Mouse (Mus musculus) layer of hippocampus, adult 2 months (tissue): ENCODE data around the gene 3425401B19Rik. TPM values are rescaled to one million over a fixed set of nuclear protein-coding genes. Genes with fewer than 3 reads are reported as not detected.

Experiments used
- DNase-seq, 2 experiments: peaks; one replicate each; pipeline ENCODE4 v3.0.0; 2022; ENCODE audit warnings: low spot score in 2 of 2
- H3K27ac ChIP-seq: fragments of 200-600 bp; 2 replicates; pipeline ENCODE4 v1.8.1; 2022
- H3K4me3 ChIP-seq: fragments of 200-600 bp; 2 replicates; pipeline ENCODE4 v1.8.1; 2022; ENCODE audit warnings: mild to moderate bottlenecking
- CTCF ChIP-seq: fragments of 200-600 bp; conservative IDR thresholded peaks from 2 replicates; pipeline ENCODE4 v1.8.1; 2022; ENCODE audit warnings: antibody characterized with exemption, mild to moderate bottlenecking, moderate library complexity
- long read RNA-seq, 2 experiments: library from polyadenylated mRNA; stranded (forward); transcript quantifications; one replicate each; pipeline ENCODE4 v2.0.0; 2021; ENCODE audit warnings: borderline mapping rate in 2 of 2
- total RNA-seq, 2 experiments: library from RNA; stranded (reverse); gene quantifications; 2 replicates each; pipeline ENCODE4 v1.2.3; 2021

3425401B19Rik gene
- total RNA-seq: under 1 TPM; 0.15 to 0.17 TPM
- long read RNA-seq, experiment 1: 0 reads
- long read RNA-seq, experiment 2: 0 reads

DNA sequence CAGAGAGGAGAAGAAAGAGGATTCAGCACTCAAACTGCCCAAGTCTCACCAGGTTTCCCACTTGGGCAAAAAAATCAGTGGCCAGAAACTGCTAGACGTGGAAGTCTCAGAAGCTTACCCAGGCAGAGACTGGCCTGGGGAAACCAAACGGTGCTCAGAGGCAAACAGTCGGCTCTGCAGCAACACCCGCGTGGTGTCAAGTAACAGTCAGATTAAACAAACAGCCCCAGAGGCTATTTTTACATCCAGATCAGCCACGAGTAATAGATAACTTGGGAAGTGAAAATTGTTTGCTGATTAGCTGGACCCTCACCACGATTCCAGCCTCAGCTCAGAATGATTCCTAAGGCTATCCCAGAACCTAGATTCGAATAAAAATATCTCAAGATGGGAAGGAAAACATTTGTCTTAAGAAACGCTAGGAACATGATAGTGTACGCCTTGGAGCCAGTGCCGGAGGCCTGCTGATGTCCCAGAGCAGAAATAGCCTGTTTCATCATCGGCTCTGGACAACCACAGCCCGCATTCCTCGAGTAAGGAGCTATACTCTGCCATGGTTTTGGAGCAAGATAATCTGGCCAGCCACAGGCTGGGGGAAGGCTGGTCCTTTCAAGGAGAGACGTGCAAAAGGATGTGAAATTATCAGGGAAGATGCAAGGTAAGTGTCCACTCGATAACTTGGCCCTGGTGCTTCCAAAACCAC is at the start of gene 3425401B19Rik:
TSS of gene 3425401B19Rik (minus strand) at position 170 of the 703 bp plus-strand sequence.
- TF ChIP-seq CTCF: no peak
- no peak for DNase-seq
- peak within 1 kb of the TSS; percentile 34; the same call in 1 of the 2 replicates for H3K4me3 ChIP-seq
- H3K27ac ChIP-seq: no peak within 1 kb of the TSS

DNA sequence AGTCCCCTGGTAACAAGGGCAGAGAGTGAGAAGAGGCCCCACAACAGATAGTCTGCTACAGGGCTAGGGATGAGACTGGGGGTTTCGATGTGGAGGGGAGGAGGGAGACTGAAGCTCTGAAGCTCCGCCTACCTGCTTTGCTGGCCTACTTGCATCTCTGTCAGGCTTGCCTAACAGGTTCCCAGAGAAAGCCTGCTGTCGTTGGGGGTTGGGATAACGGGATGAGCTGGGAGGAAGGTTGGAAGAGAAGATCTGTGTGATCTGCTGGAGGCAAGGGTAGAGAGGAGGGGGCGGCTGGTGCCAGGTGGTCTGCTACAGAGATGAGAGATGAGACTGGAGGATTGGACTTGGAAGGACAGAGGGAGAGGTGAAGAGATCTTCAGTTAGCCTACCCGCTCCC is 47.9 kb upstream of the 3425401B19Rik start:
- no peak for TF ChIP-seq CTCF
- DNase-seq: no peak
- Histone ChIP-seq H3K4me3 (no peak overlapping the region), H3K27ac (no peak overlapping the region)

DNA sequence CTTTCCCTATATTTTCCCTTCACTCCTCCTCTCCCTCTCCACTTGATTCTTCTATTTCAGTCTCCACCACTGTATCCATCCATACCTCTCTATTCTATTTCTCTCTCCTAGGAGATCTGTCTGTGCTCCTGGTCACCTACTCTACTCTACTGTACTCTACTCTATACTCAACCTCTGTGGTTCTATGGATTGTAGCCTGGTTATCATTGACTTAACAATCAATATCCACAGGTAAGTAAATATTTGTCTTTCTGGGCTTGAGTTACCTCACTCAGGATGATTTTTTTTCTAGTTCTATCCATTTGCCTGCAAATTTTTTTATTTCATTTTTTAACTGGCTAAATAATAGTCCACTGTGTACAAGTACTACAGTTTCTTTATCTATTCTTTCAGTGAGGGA is 41.8 kb upstream of the 3425401B19Rik start:
- DNase-seq: no peak
- H3K4me3 ChIP-seq: no peak overlapping the region
- TF ChIP-seq CTCF: no peak
- no peak overlapping the region for H3K27ac ChIP-seq

DNA sequence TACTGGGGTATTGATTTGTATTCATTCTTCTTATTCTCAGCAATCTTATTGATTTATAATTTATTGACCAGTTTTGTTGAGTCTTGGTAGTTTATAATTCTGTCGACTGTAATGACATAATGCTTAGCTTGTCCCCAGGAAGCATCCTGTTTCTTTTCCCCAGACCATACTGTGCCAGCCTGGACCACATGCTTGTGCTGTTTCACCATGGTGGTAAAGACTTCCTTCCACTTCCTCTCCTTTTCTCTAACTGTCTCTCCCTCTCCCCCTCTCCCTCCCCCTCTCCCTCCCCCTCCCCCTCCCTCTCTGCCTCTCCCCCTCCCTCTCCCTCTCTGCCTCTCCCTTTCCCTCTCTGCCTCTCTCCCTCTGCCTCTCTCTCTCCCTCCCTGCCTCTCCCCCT is 36.4 kb upstream of the 3425401B19Rik start:
- Histone ChIP-seq H3K27ac (no peak overlapping the region), H3K4me3 (no peak overlapping the region)
- TF ChIP-seq CTCF: no peak
- no peak for DNase-seq

DNA sequence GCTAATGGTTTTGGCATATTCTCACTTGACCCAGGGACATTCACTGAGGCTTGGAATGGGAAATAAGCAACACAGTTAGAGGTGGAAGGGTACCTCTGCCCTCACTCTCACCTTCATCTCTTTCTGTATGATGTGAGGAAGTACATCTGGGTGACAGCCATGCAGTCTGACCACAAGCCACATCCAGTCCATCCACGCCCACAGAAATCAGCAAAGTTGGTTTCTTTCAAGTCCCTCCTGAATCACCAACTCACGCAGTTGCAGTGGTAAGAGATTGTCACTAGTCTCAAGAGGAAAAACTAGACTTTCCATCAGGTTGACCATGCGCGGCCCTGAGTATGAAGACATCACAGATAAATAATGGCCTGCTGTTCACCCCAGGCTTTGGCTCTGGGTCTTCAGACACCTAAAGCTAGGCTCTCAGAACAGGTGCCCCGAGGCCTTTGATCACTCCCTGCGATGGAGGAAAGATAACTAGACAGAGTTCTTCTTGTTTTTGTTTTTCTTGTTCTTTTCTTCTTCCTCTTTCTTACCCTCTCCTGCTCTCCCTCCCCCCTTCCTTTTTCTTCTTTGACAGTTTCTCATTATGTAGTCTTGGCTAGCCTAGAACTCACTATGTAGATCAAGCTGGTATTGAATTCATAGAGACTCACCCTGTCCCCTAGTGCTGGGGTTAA is 31.8 kb upstream of the 3425401B19Rik start:
- no peak overlapping the region for H3K4me3 ChIP-seq
- no peak overlapping the region for H3K27ac ChIP-seq
- TF ChIP-seq CTCF: no peak
- no peak for DNase-seq

DNA sequence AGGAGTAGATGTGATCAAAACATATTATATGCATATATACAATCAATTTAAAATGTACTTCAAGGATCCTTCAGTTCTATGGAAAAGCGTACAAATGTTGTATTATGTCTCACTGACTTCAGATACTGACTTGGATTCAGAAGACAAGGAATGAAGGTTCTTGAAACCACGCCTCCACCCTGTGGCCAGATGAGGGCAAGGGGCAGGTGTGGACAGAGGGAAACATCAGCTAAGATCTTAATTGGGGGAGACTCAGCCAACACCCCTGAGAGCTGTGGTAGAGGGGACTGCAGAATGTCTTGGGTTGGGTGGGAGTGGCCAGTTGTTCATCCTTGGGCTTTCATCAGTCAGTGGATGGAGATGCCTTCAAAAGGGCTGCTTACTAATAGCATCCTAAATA is 30.4 kb upstream of the 3425401B19Rik start:
- Histone ChIP-seq H3K4me3 (no peak overlapping the region), H3K27ac (no peak overlapping the region)
- DNase-seq: no peak
- no peak for TF ChIP-seq CTCF

DNA sequence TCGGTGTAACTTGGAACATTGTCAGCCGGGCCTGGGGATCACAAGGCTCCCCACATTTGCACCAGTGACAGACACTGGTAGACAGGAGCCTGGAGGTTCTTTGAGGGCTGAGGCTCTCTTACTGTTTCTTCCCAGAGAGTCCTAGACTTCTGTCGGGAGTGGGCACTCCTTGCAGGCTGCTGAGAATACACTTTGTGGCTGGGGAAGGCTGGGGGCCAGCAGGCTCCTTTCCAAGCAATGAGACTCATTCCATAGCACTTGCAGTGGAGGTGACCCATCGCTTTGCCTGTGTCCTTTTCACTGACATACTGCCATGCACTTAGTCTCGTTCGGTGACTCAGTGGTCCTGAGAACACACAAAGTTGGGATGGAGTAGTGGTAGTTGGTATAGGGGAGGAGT is 30.0 kb upstream of the 3425401B19Rik start:
- TF ChIP-seq CTCF: no peak
- no peak for DNase-seq

DNA sequence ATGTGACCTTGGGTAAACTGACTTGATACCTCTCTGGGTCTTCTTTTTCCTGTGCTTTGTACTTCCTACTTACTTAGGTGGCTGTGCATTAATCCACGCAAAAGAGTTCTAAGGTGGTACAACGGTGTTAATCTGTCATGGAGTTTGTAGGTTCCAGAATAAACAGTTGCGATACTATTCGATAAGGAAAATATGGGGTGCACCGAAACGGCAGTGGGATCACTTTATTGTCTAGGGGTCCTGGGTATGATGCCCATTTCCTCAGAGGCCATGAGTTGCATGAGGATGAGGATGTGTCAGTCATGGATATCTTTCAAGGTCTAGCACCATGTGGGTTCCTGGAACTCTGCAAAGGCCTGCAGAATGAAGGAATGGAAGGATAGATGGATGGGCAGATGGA is 24.8 kb upstream of the 3425401B19Rik start:
- H3K27ac ChIP-seq: no peak overlapping the region
- no peak for TF ChIP-seq CTCF
- H3K4me3 ChIP-seq: no peak overlapping the region
- no peak for DNase-seq

More for the DNA sequence above, 30.0 kb upstream of the 3425401B19Rik start:
- no peak overlapping the region for H3K27ac ChIP-seq
- no peak overlapping the region for H3K4me3 ChIP-seq

DNA sequence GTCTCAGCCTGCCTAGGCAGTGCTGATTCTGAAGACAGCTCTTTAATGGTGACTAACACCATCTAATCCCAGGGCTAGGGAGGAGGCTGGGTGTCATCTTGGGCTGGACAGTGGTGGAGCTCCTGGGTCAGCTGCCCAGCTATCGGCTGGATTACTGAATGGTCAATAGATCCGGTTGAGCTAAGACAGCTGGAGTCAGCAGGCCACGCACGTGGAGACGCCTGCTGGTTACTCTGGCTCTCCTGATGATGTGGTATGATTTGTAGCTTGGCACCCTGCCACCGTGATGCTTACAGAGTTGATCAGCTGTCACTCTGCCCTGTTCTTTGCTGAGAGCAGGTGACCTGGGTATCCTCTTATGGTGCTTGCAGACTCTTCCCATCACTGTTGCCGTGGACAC is 23.7 kb upstream of the 3425401B19Rik start:
- DNase-seq: no peak
- H3K27ac ChIP-seq: no peak overlapping the region
- no peak for TF ChIP-seq CTCF
- no peak overlapping the region for H3K4me3 ChIP-seq

DNA sequence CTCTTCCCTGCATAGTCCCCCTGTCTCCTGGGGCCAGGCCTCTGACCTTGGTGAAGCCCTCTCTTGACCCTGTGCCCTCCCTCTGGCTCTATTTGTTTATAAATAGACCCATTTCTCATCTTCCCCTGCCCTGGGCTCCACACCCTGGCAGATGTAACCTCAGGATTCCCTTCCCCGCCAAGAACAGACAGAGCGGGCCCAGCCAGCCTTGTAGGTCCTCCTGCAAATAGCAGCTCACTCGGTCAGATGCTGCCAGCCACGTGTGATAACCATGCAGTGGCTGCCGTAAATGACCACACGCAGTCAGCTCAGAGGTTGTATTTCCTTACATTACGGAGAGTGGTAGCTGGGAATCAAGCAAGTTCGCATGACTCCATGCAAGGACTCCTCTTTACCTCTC is 22.8 kb upstream of the 3425401B19Rik start:
- DNase-seq: no peak
- Histone ChIP-seq H3K4me3 (no peak overlapping the region), H3K27ac (no peak overlapping the region)
- no peak for TF ChIP-seq CTCF

DNA sequence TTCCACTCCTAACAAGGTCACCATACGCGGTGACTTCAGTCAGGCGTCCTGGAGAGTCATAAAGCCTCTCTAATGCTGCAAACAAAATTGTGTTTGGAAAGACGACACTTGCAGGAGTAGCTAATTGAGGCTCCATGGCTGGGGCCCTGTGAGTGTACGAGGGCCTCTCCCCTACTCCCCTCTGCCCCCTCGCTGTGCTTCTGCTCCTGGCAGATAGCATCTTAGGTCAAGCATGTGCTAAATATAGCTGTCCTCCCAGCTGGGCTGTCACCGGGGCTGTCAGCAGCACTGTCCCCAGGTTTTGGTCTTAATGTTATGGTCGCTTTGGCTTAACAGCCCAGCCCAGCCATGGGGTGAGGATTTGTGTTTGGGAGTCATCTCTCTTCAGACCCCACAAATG is 15.9 kb upstream of the 3425401B19Rik start:
- DNase-seq: no peak
- H3K27ac ChIP-seq: no peak overlapping the region
- no peak for TF ChIP-seq CTCF
- H3K4me3 ChIP-seq: no peak overlapping the region

DNA sequence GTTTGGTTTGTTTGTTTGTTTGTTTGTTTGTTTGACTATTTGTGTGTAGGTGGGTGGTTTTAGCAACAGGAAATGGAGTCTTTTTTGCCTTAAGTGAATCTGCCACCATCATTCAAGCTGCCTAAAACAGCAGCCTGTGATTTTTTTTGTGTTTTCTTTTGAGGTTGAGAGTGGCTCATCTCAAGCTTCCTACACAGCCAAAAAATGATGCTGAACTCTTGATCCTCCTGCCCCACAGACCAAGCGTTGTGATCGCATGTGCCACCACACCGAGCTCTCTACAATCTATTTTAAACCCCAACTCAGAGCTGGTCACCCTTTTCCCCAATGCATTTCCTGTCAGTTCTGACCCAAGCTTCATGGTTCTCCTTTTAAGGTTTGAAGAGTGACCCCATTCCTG is 13.5 kb upstream of the 3425401B19Rik start:
- no peak for DNase-seq

DNA sequence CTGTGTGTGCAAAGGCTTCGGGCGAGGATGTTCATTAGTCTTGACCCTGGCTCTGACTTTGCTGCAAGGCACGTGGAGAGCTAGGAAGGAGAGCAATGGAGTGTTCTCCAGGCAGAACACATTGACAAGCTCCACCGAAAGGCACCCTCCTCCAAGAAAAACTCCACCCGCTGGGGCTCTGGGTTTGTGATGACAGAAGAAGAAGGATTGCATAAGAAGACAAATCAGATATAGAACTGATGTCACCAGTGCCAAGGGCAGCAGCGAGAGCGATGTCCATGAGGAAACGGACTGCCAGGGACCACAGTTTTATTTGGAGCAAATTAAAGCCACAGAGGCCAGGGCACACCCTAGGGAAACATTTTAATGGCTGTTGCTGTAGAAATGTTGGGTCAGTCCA is 12.7 kb upstream of the 3425401B19Rik start:
- Histone ChIP-seq H3K27ac (no peak overlapping the region), H3K4me3 (no peak overlapping the region)
- no peak for TF ChIP-seq CTCF
- no peak for DNase-seq

More for the DNA sequence above, 13.5 kb upstream of the 3425401B19Rik start:
- TF ChIP-seq CTCF: no peak
- no peak overlapping the region for H3K27ac ChIP-seq
- H3K4me3 ChIP-seq: no peak overlapping the region

DNA sequence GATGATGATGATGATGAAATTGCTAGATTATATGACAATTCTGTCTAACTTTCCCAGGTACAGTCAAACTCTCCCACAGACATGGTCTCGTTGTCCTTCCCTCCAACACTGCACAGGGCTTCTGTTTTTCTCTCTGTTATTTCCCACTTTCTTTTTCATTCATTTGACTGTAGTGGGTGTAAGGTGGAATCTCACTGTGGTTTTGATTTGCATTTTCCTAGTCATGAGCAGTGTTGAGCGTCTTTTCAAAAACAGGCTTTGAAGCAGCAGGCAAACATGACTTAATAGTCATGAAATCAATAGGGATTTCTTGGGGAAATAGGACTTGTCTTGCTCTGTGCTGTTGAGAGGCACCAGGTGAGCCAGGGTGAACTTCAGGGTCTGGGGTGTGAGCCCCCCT is 11.3 kb upstream of the 3425401B19Rik start:
- no peak for TF ChIP-seq CTCF
- H3K27ac ChIP-seq: no peak overlapping the region
- no peak overlapping the region for H3K4me3 ChIP-seq
- DNase-seq: no peak
